Mouse (Mus musculus) G1E (cell line): ENCODE measurements at regions not wholly inside any gene's neighbourhood (a gene's known extent, or its start where the extent isn't known, plus 50 kb on each side); places are given as distances from the start of the nearest gene placed in this dataset.

Experiments used
- CTCF ChIP-seq: IDR thresholded peaks from 2 replicates; pipeline ENCODE4 v1.5.1; 2012; ENCODE audit warnings: low read depth, low read length, inconsistent platforms, mixed read lengths
- GATA1 ChIP-seq: IDR thresholded peaks from 2 replicates; pipeline ENCODE4 v1.6.1; 2012; ENCODE audit warnings: borderline replicate concordance, low read length, inconsistent platforms, mixed read lengths
- GATA2 ChIP-seq: IDR thresholded peaks from 2 replicates; pipeline ENCODE4 v1.6.1; 2012; ENCODE audit warnings: low read depth, low read length, inconsistent platforms, borderline replicate concordance
- POLR2AphosphoS5 ChIP-seq: IDR thresholded peaks from 2 replicates; pipeline ENCODE4 v1.6.1; 2012; ENCODE audit warnings: low read depth, low read length, inconsistent platforms; ENCODE audit not compliant: insufficient replicate concordance
- TAL1 ChIP-seq: conservative IDR thresholded peaks from 2 replicates; pipeline ENCODE4 v1.6.1; 2012; ENCODE audit warnings: low read depth, low read length, inconsistent platforms, mixed read lengths

DNA sequence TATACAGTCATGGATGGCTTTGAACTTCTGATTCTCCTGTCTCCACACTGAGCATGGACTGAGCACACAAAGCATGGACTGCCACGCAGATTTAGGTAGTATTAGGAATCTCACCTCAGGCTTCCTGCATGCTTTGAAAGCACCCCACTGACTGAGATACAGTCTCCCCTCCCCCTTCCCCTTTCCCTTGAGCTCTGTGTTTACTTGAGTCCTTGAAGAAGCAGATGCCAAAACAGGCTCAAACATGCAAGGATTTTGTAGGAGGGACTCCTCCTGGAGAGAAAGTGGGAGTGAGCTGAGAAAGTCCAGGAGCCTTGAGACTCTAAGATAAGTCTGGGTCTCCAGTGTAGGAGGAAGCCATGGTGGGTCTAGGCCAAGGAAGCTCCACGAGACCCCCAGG, 67.1 kb downstream of the Slc4a3 start:
- TF ChIP-seq CTCF (no peak), TAL1 (no peak), GATA1 (no peak), GATA2 (no peak), POLR2AphosphoS5 (no peak)
